Mouse (Mus musculus) Patski (cell line): ENCODE measurements around the gene Triml2. TPM values are rescaled to one million over a fixed set of nuclear protein-coding genes. Genes with fewer than 3 reads are reported as not detected.

Source experiments
- ATAC-seq: fragments of 100-300 bp; one replicate; pipeline ENCODE4 v1.8.0; 2021
- CTCF ChIA-PET: fragments of 350-600 bp; sonication (Branson Sonifier 250); formaldehyde crosslinking; loops from one replicate; lab custom pipeline; 2022; ENCODE audit warnings: inconsistent platforms; lab: Charles Lee
- POLR2A ChIA-PET: fragments of 350-600 bp; sonication (Branson Sonifier 250); formaldehyde crosslinking; loops from one replicate; lab custom pipeline; 2022; ENCODE audit warnings: antibody characterized with exemption, inconsistent platforms; lab: Charles Lee
- DNase-seq: peaks from one replicate; pipeline ENCODE4 v3.0.0-alpha.2; 2011; ENCODE audit warnings: low read depth, low spot score
- H3K27me3 ChIP-seq: fragments of 371-371 bp; one replicate; pipeline ENCODE4 v1.5.1; 2021
- CTCF ChIP-seq: fragments of 100-300 bp; IDR thresholded peaks from one replicate; pipeline ENCODE4 v1.5.1; 2021
- in situ Hi-C: fragments of 300-500 bp; cut with MboI; formaldehyde crosslinking; loops from 3 replicates; pipeline ENCODE4 v1.11.1; 2018; ENCODE audit warnings: low pct_unique_long_range_greater_than_20kb, mixed read lengths
- polyA plus RNA-seq: library from polyadenylated mRNA; unstranded; gene quantifications from one replicate; pipeline ENCODE4 v1.2.3, GENCODE M21; 2021

Triml2 gene
- polyA plus RNA-seq, 1 experiment from 2014 or later, result 0.03 TPM

DNA sequence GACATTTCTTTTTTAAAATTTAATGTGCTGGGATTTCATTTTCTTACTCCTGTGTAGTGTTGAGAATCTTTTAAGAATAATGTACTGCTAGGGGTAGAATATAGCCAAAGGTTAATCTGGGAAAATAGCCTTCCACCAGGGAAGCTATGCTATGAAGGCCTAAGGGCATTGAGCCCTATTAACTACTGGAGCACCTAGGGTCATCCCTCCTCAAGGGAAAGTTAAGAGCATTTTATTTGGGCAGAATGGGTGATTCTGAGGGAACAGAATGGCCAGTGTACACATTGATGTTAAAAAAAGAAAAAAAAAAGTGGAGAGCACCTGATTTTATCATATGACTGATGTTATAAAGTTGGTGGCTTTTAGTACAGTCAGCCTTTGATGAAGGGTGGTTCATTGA lies 35.2 kb downstream of the Triml2 start:
- CTCF ChIA-PET, result no interaction called here
- ATAC-seq (no peak), DNase-seq (no peak)
- POLR2A ChIA-PET, result no interaction called here
- no peak for TF ChIP-seq CTCF
- in situ Hi-C loops, result no loop called here
- no peaks in the 10 kb centered on the region for H3K27me3 ChIP-seq

DNA sequence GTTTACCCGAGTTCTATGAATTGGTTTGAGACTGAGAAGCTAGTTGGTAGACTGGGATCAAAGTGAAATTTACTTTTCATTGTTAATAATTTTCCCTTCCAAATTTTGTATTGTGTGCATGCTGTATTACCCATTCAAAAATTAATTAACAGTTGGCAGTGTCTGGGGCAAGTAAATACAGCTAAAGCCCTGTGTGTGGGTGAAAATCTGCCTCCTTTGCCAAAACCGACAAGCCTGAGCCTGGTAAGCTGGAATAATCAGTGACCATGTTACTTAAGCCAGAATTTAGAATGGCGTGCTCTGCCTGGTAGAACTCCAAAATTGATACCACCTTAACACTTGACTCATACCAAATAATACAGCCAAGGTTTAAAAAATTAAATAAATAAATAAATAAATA lies 63.0 kb downstream of the Triml2 start:
- TF ChIP-seq CTCF, result no peak
- no peaks in the 10 kb centered on the region for H3K27me3 ChIP-seq
- DNase-seq, result no peak
- in situ Hi-C loops, result no loop called here
- ChIA-PET POLR2A (no interaction called here), CTCF (no interaction called here)
- ATAC-seq, result no peak

Other genes starting within 250 kb of the Triml2 start
- not detected for gene Triml1, start 39.1 kb upstream of the Triml2 start, polyA plus RNA-seq
- gene Zfp42, start 126.4 kb downstream of the Triml2 start, polyA plus RNA-seq, result 0.08 TPM